17 mouse cellular contexts compared by ENCODE assay signal in genomic region chr2:132257350-132258068, GRCm38 (mm10).
"Had no signal": no experiment of that assay in that cellular context is flagged by ENCODE, and none has a peak within 500 bp of the region (broad histone marks: within the 10 kb centered on the region; RNA-seq: fewer than 3 reads in every experiment).

No protein-coding gene starts in this region.

- DNase-seq: kidney, adult 9 months; kidney, postnatal 14 days; kidney, postnatal 4 days; left cerebral cortex, postnatal 4 days; liver, embryonic 13.5 days; lung, adult 2 months; retina, postnatal 1 day; right cerebral cortex, postnatal 25 days; spleen, adult 18-20 months; thymus, postnatal 25 days had no signal

- H3K9me3 ChIP-seq: limb, embryonic 12.5 days; limb, embryonic 15.5 days; liver, embryonic 13.5 days; midbrain, embryonic 12.5 days; midbrain, embryonic 15.5 days; neural tube, embryonic 13.5 days; stomach, embryonic 15.5 days had no signal

- H3K36me3 ChIP-seq: limb, embryonic 12.5 days; limb, embryonic 15.5 days; liver, embryonic 13.5 days; midbrain, embryonic 12.5 days; midbrain, embryonic 15.5 days; neural tube, embryonic 13.5 days; stomach, embryonic 15.5 days had no signal

- H3K9ac ChIP-seq: limb, embryonic 12.5 days; limb, embryonic 15.5 days; liver, embryonic 13.5 days; midbrain, embryonic 12.5 days; midbrain, embryonic 15.5 days; neural tube, embryonic 13.5 days; stomach, embryonic 15.5 days had no signal

- H3K4me1 ChIP-seq: limb, embryonic 12.5 days had no signal

- ATAC-seq: midbrain, embryonic 15.5 days had no signal

- H3K4me3 ChIP-seq: limb, embryonic 12.5 days; limb, embryonic 15.5 days; liver, embryonic 13.5 days; midbrain, embryonic 12.5 days; midbrain, embryonic 15.5 days; neural tube, embryonic 13.5 days; stomach, embryonic 15.5 days had no signal

- H3K27me3 ChIP-seq: limb, embryonic 12.5 days; limb, embryonic 15.5 days; liver, embryonic 13.5 days; midbrain, embryonic 12.5 days; midbrain, embryonic 15.5 days; neural tube, embryonic 13.5 days; stomach, embryonic 15.5 days had no signal

- H3K4me2 ChIP-seq: limb, embryonic 12.5 days; limb, embryonic 15.5 days; liver, embryonic 13.5 days; midbrain, embryonic 12.5 days; midbrain, embryonic 15.5 days; neural tube, embryonic 13.5 days; stomach, embryonic 15.5 days had no signal

- H3K27ac ChIP-seq: limb, embryonic 12.5 days; limb, embryonic 15.5 days; liver, embryonic 13.5 days; macrophage; midbrain, embryonic 12.5 days; midbrain, embryonic 15.5 days; neural tube, embryonic 13.5 days; stomach, embryonic 15.5 days had no signal
